Mouse (Mus musculus): ENCODE data around the gene Fkbp2.

Fkbp2 gene

DNA sequence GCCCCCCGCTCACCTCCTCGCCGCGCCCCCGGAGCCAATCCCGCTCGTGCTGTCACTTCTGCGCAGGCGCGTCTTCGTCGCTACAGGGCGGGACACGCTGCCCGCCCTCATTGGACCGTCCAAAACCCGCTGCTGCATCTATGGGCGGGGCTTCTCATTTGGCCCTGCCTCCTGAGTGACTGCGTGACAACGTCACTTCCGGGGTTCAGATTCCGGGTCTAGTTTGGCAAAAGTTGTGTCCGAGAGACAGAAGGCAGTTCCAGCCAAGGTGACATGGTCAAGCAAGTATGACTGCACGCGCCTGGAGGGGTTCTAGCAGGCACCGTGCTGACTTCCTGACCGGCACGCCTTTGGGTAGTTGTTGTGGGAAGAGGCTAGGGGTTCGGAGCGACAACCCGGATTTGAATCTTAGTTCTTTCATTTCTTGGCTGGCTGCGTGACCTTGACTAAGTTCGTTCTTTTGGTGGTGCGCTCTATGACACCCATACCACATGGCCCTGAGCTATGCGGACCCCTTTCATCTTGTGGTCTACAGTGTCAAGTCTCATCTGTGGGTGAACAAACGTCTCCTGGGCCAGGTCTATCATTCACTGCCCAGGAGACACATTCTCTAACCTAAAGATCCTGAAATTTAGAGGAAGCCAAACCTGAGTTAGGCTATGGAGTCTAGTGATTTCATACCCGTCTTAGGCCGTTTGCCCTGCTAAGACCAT, at the start of gene Fkbp2:
TSS of gene Fkbp2 (minus strand) at position 121 of the 713 bp plus-strand sequence.
- DNase-seq (ENCODE audit: low spot score in 2 of 2), result peak; percentile 98

GRCm38 (mm10) chr19:7029531-7029930, 49.2 kb upstream of the Fkbp2 start:
- DNase-seq (ENCODE audit: low spot score in 2 of 2), result no peak

DNA sequence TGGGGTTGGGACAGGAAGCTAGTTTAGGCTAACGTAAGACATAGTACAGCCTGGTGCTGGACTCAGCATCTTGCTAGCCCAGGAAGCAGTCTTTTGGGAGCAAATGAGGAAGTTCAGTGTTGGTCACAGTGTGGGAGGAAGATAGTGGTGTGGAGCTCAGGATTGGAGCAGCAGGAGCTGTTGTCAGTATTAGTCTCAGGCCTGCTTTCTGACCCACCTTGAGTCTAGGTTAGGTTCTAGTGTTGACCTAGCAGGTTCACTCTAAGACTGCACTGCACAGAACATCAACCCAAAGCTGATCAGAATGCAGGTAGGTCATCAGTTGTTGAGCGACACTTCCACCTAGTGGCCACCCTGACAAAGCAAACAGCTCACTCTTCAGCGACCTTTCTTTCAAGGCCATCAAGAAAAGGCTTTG, 39.9 kb upstream of the Fkbp2 start:
- DNase-seq (ENCODE audit: low spot score in 2 of 2), result peak; percentile 62 to 76

DNA sequence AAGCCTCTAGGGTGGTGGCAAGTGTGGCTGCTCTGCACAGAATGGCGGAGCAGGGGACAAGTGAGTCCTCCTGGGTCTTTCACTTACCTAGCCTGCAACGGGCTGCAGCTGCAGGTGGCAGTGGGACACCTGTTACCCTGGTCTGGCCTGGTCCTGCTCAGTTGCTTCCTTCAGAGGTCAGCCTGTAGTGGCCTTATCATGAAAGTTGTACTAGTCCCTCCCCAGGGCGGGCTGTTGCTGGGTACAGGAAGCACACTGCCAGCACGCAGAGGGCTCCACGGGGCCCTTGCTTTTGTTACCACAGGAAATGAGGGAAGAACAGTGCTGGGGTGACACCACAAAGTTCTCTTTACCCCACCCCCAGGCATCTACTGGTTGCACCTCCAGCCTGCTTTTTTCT, 38.9 kb upstream of the Fkbp2 start, which contains the start of gene Fermt3:
TSS of gene Fermt3 (minus strand) at position 279 of the 400 bp plus-strand sequence.
- DNase-seq (ENCODE audit: low spot score in 2 of 2), result peak; percentile 82 to 86

DNA sequence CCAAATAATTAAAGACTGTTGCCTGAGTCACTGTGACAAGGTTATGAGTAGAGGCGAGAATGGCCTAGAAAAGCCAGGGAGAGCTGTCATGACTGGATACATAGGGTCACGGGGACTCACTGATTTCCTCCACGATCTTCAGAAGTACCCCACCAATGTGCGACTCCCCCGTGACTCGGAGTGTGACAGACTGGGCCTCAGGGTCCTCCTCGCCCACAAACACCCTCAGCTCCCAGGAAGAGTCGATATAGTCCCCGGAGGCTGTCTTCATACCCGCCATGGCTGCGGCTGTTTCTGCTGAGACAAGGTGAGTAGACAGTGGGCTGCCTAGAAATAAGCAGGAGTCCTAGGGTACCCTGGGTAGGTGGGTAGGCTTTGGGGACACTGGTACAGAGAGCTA, 38.2 kb upstream of the Fkbp2 start:
- peak in 1 of 2 experiments; percentile 9 for DNase-seq (ENCODE audit: low spot score in 2 of 2)

- peak; percentile 45 to 54 for DNase-seq (ENCODE audit: low spot score in 2 of 2)
Observed at GRCm38 (mm10) chr19:7017541-7018457, 37.5 kb upstream of the Fkbp2 start.

DNA sequence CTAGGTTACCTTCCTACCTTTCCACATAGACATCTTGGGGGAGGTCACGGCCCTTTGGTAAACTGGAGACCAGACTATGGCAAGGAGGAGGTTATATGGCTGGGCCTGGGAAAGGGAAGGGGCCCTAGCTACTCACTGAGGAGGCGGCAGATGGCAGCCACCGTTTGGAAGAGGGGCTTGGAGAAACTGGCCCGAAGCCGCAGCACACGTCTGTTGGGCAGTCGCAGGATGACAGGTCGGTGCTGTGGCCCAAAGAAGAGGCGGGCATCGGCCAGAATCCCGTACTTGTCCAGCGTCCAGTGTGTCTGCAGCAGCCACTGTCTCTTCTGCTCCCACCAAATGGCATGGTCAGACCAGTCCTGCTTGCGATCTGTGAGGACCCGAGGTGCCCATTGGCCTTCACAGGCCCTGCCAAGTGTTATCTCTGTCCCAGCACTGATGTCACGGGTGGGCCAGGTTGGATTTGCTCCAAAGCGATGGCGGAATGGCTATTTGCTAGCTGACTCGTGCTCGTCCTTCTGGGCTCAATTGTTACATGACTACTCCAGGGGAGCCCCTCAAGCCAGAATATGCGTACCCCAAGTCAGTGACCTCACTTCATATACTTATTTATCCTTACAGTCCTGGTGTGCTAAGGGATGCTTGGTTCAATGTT, 34.3 kb upstream of the Fkbp2 start:
- no peak for DNase-seq (ENCODE audit: low spot score in 2 of 2)

DNA sequence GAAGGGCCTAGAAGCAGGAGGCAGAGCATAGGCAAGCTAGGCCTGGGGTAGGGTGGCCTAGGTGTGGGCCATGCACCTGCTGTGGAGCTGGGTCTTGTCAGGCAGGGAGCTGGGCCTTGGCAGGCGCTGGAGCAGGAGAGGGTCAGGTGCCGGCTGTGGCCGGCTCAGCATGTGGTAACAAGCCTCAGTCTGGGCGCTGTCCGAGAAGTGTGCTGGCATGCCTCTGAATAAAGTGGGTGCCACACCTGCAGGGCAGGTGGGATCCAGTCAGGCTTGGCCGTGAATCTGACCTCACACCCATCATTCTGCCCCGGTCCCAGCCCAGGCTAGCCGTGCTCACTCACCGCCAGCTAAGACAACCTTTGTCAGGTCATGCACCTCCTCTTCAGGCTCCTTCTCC, 33.7 kb upstream of the Fkbp2 start:
- no peak for DNase-seq (ENCODE audit: low spot score in 2 of 2)

DNA sequence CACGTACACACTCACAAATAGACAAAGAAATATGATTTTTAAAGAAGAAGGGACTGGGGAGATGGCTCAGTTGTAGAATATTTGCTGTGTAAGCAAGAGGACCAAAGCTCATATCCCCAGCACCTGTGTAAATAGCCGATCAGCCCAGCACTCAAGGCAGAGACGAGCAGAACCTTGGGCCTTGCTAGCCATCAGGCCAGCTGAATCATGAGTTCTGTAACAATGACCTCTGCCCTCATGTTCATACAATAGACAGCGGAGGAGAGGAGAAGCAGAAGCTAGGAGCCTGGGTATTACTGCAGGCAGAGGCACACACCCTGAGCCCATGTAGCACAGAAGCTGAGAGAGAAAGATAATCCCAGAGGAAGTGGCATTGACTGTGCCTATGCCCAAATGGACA, 32.1 kb upstream of the Fkbp2 start:
- no peak for DNase-seq (ENCODE audit: low spot score in 2 of 2)

- no peak for DNase-seq (ENCODE audit: low spot score in 2 of 2)
Observed at GRCm38 (mm10) chr19:7006892-7007593, 26.7 kb upstream of the Fkbp2 start.

GRCm38 (mm10) chr19:6999360-7000063, 19.2 kb upstream of the Fkbp2 start:
- DNase-seq (ENCODE audit: low spot score in 2 of 2), result no peak

- no peak for DNase-seq (ENCODE audit: low spot score in 2 of 2)
Observed at GRCm38 (mm10) chr19:6997721-6998290, 17.5 kb upstream of the Fkbp2 start.

GRCm38 (mm10) chr19:6996006-6996405, 15.7 kb upstream of the Fkbp2 start, which contains the start of the genes Nudt22 and Trpt1:
TSS of gene Nudt22 (minus strand) at chr19:6996117.
TSS of gene Trpt1 (plus strand) at chr19:6996131.
- DNase-seq (ENCODE audit: low spot score in 2 of 2), result peak in 1 of 2 experiments; percentile 57

DNA sequence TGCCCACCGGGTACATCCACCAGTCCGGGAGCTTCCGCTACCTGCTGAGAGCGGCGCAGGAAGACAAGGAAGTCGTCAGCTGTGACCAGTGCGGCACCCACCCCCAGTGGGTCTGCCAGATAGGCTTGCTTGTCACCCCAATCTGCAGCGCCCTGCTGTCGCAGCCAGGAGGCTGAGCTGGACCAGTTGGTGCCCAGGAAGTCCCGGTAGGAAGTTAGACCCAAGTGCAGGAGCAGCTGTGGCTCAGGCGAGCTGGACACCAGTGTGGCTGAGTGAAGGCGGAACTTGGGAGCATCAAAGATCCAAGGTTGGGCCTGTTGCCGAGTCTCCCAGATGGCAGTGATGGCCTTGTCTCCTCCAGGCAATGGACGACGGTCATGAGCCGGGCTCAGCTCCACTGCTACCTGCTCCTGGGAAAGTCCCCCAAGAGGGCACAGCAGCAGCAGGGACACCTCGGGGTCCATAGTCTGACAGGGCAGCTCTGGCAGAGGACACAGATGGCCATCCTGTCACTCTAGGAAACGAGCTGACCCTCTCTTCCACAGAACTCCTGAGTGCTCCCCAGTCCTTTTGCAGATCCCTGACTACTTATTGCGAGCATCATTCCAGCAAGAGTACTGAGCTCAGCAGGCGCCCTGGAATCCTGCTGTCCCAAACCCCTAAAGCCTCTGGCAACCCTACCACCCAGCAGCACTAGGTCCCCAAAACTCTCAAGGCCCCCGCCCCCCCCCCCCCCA, 15.1 kb upstream of the Fkbp2 start:
- no peak for DNase-seq (ENCODE audit: low spot score in 2 of 2)

GRCm38 (mm10) chr19:6994489-6994888, 14.2 kb upstream of the Fkbp2 start:
- no peak for DNase-seq (ENCODE audit: low spot score in 2 of 2)

DNA sequence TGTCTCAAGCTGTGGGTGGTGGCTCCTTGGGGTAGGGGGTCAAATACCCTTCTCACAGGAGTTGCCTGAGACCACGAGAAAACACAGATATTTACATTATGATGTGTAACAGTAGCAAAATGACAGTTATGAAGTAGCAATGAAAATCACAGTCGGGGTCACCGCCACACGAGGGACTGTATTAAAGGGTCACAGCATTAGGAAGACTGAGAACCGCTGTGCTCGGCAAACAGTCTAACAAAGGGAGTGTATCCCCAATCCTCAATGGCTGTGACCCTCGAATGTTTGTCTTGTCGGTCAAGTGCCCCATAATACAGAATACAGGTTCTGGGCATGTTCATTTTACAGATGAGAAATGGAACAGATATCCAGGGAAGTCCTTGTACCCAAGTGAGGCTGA, 13.7 kb upstream of the Fkbp2 start:
- DNase-seq (ENCODE audit: low spot score in 2 of 2), result no peak

GRCm38 (mm10) chr19:6993011-6993770, 12.9 kb upstream of the Fkbp2 start:
- no peak for DNase-seq (ENCODE audit: low spot score in 2 of 2)

GRCm38 (mm10) chr19:6992011-6992858, 11.9 kb upstream of the Fkbp2 start, which contains the start of gene Dnajc4:
TSS of gene Dnajc4 (minus strand) at chr19:6992572.
- DNase-seq (ENCODE audit: low spot score in 2 of 2), result peak; percentile 97 to 99
